Mouse (Mus musculus) forebrain, postnatal 0 days (tissue): ENCODE data around the gene Cpne9. TPM values are rescaled to one million over a fixed set of nuclear protein-coding genes. Genes with fewer than 3 reads are reported as not detected.

Experiments
- ATAC-seq: fragments of 200-750 bp; cut with Nextera tagmentation; 2 replicates; pipeline ENCODE4 v1.8.0; 2017; ENCODE audit warnings: mild to moderate bottlenecking, moderate library complexity
- DNase-seq: peaks from one replicate; pipeline ENCODE4 v3.0.0-alpha.2; 2015
- H3K27ac ChIP-seq: fragments of 300-500 bp; sonication (generic); 2 replicates; pipeline ENCODE4 v1.5.1; 2014; ENCODE audit warnings: low read depth, mild to moderate bottlenecking, antibody characterized with exemption, low read length, moderate library complexity, mixed read lengths
- H3K27me3 ChIP-seq: fragments of 300-500 bp; sonication (generic); 2 replicates; pipeline ENCODE4 v1.6.1; 2014; ENCODE audit warnings: mild to moderate bottlenecking, low read length, mixed read lengths; ENCODE audit not compliant: insufficient read depth
- H3K36me3 ChIP-seq: fragments of 300-500 bp; sonication (generic); 2 replicates; pipeline ENCODE4 v1.6.1; 2014; ENCODE audit warnings: mild to moderate bottlenecking, moderate library complexity; ENCODE audit not compliant: insufficient read depth
- H3K4me1 ChIP-seq: fragments of 300-500 bp; sonication (generic); 2 replicates; pipeline ENCODE4 v1.6.1; 2014; ENCODE audit warnings: antibody characterized with exemption; ENCODE audit not compliant: insufficient read depth
- H3K4me2 ChIP-seq: fragments of 300-500 bp; sonication (generic); 2 replicates; pipeline ENCODE4 v1.6.1; 2014; ENCODE audit warnings: low read depth, mild to moderate bottlenecking, moderate library complexity
- H3K4me3 ChIP-seq: fragments of 300-500 bp; sonication (generic); 2 replicates; pipeline ENCODE4 v1.5.1; 2014; ENCODE audit warnings: low read depth, low read length, mixed read lengths
- H3K9ac ChIP-seq: fragments of 300-500 bp; sonication (generic); 2 replicates; pipeline ENCODE4 v1.6.1; 2014; ENCODE audit warnings: mild to moderate bottlenecking
- H3K9me3 ChIP-seq: fragments of 300-500 bp; sonication (generic); 2 replicates; pipeline ENCODE4 v1.6.1; 2016; ENCODE audit warnings: low read length
- CTCF ChIP-seq: sonication (generic); IDR thresholded peaks from 2 replicates; pipeline ENCODE4 v1.5.1; 2016; ENCODE audit warnings: antibody characterized with exemption, control low read depth, low read depth
- WGBS: fragments of 180-500 bp; shearing (Covaris S2); extraction: QIAGEN DNeasy Blood & Tissue Kit; methylation state at CpG from one replicate; pipeline ENCODE4 v1.1.7; 2014; 5-methylcytosine and 5-hydroxymethylcytosine counted together
- polyA plus RNA-seq: library from polyadenylated mRNA; unstranded; fragments of >200 nt; fragmentation: Nextera tagmentation; extraction: Ambion mirVana; gene quantifications from 2 replicates; pipeline ENCODE4 v1.2.1, GENCODE M21; 2015
- total RNA-seq: library from RNA; depleted of rRNA; stranded (reverse); fragments of >200 nt; gene quantifications from 2 replicates; pipeline ENCODE4 v1.2.3, GENCODE M21; 2014; rRNA removed

The Cpne9 gene
- total RNA-seq (0.54 and 4.0 TPM in 2 replicates), polyA plus RNA-seq (1.9 and 4.1 TPM in 2 replicates)

DNA sequence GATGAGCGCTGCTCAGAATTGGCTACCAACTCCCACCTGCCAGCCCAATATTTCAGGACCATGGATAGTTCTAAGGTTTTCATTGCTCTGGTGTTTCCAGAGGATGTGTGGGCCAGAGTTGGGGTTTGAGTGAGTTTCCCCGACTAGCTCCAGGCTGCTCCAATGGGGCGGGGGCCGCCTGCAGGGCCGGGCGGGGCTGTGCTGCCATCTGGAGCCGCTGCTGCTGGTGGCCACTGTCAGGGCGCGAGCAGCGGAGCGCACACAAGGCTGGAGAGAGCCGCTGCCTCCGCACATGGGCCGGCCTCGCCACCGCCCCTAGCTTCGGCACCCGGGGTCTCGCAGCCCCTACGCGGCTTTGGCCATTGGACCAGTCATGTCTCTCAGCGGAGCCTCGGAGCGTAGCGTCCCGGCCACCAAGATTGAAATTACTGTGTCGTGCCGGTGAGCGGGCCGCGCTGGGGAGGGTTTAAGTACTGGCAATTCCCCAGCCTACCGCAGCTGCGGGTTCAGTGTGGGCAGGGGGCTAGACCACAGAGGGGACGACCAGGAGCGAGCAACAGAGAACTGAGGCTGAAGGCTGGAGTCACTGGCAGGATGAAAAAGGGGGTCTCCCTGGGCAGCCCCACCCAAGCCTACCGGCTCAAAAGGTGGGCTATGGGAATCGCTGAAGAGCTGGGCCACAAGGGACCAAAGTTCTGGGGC lies at the start of gene Cpne9:
Gene Cpne9, plus strand, starts transcription at position 207 of the 702 bp plus-strand sequence.
- peak within 1 kb of the TSS; percentile 58 for H3K4me2 ChIP-seq
- H3K27ac ChIP-seq: no peak within 1 kb of the TSS
- TF ChIP-seq CTCF: no peak
- WGBS: under 1% methylated on average over 37 of the region's 37 CpGs
- peaks cover 23% of the 10 kb centered on the region for H3K27me3 ChIP-seq
- no peaks in the 10 kb centered on the region for H3K9me3 ChIP-seq
- peak; percentile 25 for DNase-seq
- peak; percentile 79 for ATAC-seq
- peak within 1 kb of the TSS; percentile 31; the same call in 1 of the 2 replicates for H3K9ac ChIP-seq
- H3K4me3 ChIP-seq: peak within 1 kb of the TSS; percentile 34
- peaks cover 14% of the 10 kb centered on the region for H3K36me3 ChIP-seq
- 0 out of 2 replicates have a peak, but pooled peaks cover 4% of the 10 kb centered on the region for H3K4me1 ChIP-seq

DNA sequence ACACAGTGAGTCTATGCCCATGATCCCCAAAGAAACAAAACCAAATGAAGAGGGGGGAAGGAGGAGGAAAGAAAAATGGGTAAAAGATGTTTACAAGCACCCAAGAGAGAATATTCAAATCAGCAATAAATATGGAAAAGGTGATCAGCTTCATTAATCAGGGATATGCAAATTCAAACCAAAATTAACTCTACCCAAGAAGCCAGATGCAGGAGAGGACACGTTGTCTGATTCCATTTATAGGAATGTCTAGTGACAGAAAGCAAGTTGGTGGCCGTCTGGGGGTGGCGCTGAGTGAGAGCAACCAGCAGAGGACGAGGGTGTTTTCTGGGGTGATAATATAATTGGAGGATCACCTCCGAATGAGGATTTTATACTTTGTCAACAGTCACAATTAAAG lies 47.0 kb upstream of the Cpne9 start:
- 63% methylated on average over 5 of the region's 5 CpGs for WGBS
- Histone ChIP-seq H3K36me3 (peaks cover 2% of the 10 kb centered on the region; the same call in 1 of the 2 replicates), H3K27ac (no peak overlapping the region), H3K9me3 (no peaks in the 10 kb centered on the region), H3K9ac (no peak overlapping the region), H3K27me3 (no peaks in the 10 kb centered on the region), H3K4me1 (peaks cover 6% of the 10 kb centered on the region; the same call in 1 of the 2 replicates), H3K4me3 (no peak overlapping the region), H3K4me2 (no peak overlapping the region)
- no peak for ATAC-seq
- no peak for DNase-seq
- TF ChIP-seq CTCF: no peak

DNA sequence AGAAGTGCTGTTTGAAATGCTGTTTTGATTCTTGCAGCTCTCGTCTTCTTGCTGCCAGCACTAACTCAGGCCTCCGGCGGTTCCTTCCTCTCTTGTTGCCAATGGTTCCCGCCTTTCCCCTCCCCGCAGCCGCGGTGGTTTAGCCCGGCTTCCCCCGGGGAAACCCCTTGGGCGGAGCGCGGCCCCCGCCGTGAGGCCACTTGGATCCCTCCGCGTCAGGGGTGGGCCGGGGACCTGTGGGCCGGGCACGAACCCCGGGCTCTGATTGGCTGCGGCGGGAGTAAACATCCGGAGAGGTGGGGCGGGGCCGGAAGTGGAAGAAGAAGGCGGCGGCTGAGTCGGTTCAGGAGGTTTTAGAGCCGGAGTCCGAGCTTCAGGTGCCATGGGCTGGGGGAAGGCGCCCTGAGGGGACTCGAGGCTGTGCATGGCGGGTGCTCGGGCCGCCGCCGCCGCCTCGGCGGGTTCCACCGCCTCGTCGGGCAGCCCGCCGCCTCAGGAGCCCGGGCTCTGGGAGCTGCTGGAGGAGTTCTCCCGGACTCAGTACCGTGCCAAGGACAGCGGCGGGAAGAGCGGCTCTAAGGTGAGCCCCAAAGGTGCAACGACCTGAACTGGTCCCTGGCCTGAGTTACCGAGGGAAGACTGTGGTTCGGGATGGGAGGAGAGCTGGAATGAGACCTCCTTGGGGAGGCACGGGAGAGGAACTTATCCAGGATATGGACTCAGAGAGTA lies 44.4 kb upstream of the Cpne9 start, which contains the start of gene Mtmr14:
Gene Mtmr14, plus strand, starts transcription at position 302 of the 729 bp plus-strand sequence.
- Histone ChIP-seq H3K27me3 (no peaks in the 10 kb centered on the region), H3K36me3 (peaks cover 22% of the 10 kb centered on the region), H3K4me3 (peak within 1 kb of the TSS; percentile 85), H3K4me1 (peaks cover 6% of the 10 kb centered on the region; the same call in 1 of the 2 replicates), H3K4me2 (peak within 1 kb of the TSS; percentile 87), H3K9ac (peak within 1 kb of the TSS; percentile 65), H3K9me3 (no peaks in the 10 kb centered on the region), H3K27ac (peak within 1 kb of the TSS; percentile 30)
- peak; percentile 99 for DNase-seq
- ATAC-seq: peak; percentile 100
- no peak for TF ChIP-seq CTCF
- WGBS: under 1% methylated on average over 51 of the region's 55 CpGs

DNA sequence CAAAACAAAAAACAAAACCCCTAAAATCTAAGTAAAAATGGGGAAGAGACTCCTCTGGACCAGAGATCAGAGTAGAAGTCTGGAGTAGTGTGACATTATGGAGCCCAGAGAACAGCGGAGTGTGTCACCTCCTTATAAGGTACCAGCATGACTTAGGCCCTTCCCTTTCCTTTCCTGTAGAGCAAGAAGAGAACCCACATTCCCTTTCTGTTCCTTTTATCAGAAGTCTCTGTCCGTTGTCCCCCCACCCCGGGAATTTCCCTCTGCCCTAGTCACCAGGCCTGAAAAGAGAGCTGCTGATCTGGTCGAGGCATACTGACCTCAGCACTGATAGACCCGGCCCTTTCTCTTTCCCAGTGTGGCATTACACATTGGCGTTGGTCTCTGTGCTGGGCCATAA lies 43.7 kb upstream of the Cpne9 start:
- no peaks in the 10 kb centered on the region for H3K27me3 ChIP-seq
- DNase-seq: no peak
- no peaks in the 10 kb centered on the region for H3K9me3 ChIP-seq
- 48% methylated on average over 6 of the region's 6 CpGs for WGBS
- no peak overlapping the region for H3K27ac ChIP-seq
- peak overlapping the region; percentile 85 for H3K4me3 ChIP-seq
- peak overlapping the region; percentile 65; the same call in 1 of the 2 replicates for H3K9ac ChIP-seq
- peaks cover 6% of the 10 kb centered on the region; the same call in 1 of the 2 replicates for H3K4me1 ChIP-seq
- ATAC-seq: no peak
- H3K36me3 ChIP-seq: peaks cover 29% of the 10 kb centered on the region
- TF ChIP-seq CTCF: no peak
- peak overlapping the region; percentile 87 for H3K4me2 ChIP-seq

- no peaks in the 10 kb centered on the region for H3K9me3 ChIP-seq
- H3K4me2 ChIP-seq: no peak overlapping the region
- no peak overlapping the region for H3K27ac ChIP-seq
- no peak for ATAC-seq
- no peak for DNase-seq
- no peak for TF ChIP-seq CTCF
- H3K36me3 ChIP-seq: peaks cover 29% of the 10 kb centered on the region
- WGBS: 70% methylated on average over 1 of the region's 1 CpGs
- H3K27me3 ChIP-seq: no peaks in the 10 kb centered on the region
- no peak overlapping the region for H3K9ac ChIP-seq
- no peak overlapping the region for H3K4me3 ChIP-seq
- H3K4me1 ChIP-seq: peaks cover 6% of the 10 kb centered on the region; the same call in 1 of the 2 replicates
These were observed 39.4 kb upstream of the Cpne9 start for GRCm38 (mm10) chr6:113242753-113243152.

GRCm38 (mm10) chr6:113245585-113245984 lies 36.5 kb upstream of the Cpne9 start:
- no peak overlapping the region for H3K9ac ChIP-seq
- H3K4me2 ChIP-seq: no peak overlapping the region
- TF ChIP-seq CTCF: no peak
- no peak overlapping the region for H3K27ac ChIP-seq
- H3K27me3 ChIP-seq: no peaks in the 10 kb centered on the region
- ATAC-seq (no peak), DNase-seq (no peak)
- H3K9me3 ChIP-seq: no peaks in the 10 kb centered on the region
- 95% methylated on average over 2 of the region's 2 CpGs for WGBS
- no peak overlapping the region for H3K4me3 ChIP-seq
- peaks cover 31% of the 10 kb centered on the region for H3K36me3 ChIP-seq
- H3K4me1 ChIP-seq: no peaks in the 10 kb centered on the region

- H3K4me3 ChIP-seq: no peak overlapping the region
- no peaks in the 10 kb centered on the region for H3K4me1 ChIP-seq
- H3K9me3 ChIP-seq: no peaks in the 10 kb centered on the region
- no peaks in the 10 kb centered on the region for H3K27me3 ChIP-seq
- no peak for DNase-seq
- ATAC-seq: no peak
- H3K9ac ChIP-seq: no peak overlapping the region
- WGBS: 88% methylated on average over 5 of the region's 5 CpGs
- H3K36me3 ChIP-seq: peaks cover 51% of the 10 kb centered on the region
- H3K27ac ChIP-seq: no peak overlapping the region
- H3K4me2 ChIP-seq: no peak overlapping the region
- TF ChIP-seq CTCF: no peak
These were observed 31.3 kb upstream of the Cpne9 start for GRCm38 (mm10) chr6:113250786-113251185.
